8 mouse cellular contexts compared by ENCODE assay signal in genomic region chr7:27473835-27474489, GRCm38 (mm10). TPM values are rescaled to one million over a fixed set of nuclear protein-coding genes. Genes with fewer than 3 reads are reported as not detected.
A peak's percentile ranks its signal among the peaks of the same experiment; 100 is the strongest.
DNase-seq lines count a peak whose midpoint lies in the region; ATAC-seq and TF ChIP-seq lines count a peak whose summit lies in the region.

No protein-coding gene starts in this region.

- no peak for TF ChIP-seq CTCF in liver, adult 2 months (IDR thresholded peaks at IDR 0.05; ENCODE audit: low read depth, low read length)
- no peak for TF ChIP-seq CTCF in hindbrain, postnatal 0 days (IDR thresholded peaks at IDR 0.05; ENCODE audit: low read depth)

- H3K4me1 ChIP-seq in liver, adult 2 months (ENCODE audit: control insufficient read depth, insufficient read depth, low read length) = peaks cover 13% of the 10 kb centered on the region
- H3K4me1 ChIP-seq in hindbrain, postnatal 0 days (ENCODE audit: insufficient read depth, low read length) = no peaks in the 10 kb centered on the region

- no peak for DNase-seq in liver, adult 2 months (ENCODE audit: extremely low read depth, low read depth, low spot score)
- DNase-seq in liver = no peak
- DNase-seq in c-Kit-positive CD71-positive TER-119-positive erythroid progenitor cells, embryonic 14.5 days (ENCODE audit: low spot score) = peak; percentile 62
- no peak for DNase-seq in hindbrain, postnatal 0 days (ENCODE audit: low spot score)
- DNase-seq in left cerebral cortex, adult 18-20 months (ENCODE audit: low spot score in 2 of 2) = no peak
- no peak for DNase-seq in cerebellum, adult 9-11 months
- DNase-seq in natural killer cell, adult 2 months (ENCODE audit: low spot score in 2 of 2) = no peak

- peak overlapping the region; percentile 78 for H3K27ac ChIP-seq in liver, adult 2 months (replicated peaks; ENCODE audit: insufficient read depth, low read depth, low read length)
- peak overlapping the region; percentile 85 for H3K27ac ChIP-seq in hindbrain, postnatal 0 days

- no peaks in the 10 kb centered on the region for H3K9me3 ChIP-seq in hindbrain, postnatal 0 days (ENCODE audit: low read length)

- peaks cover 4% of the 10 kb centered on the region for H3K36me3 ChIP-seq in liver, adult 2 months (ENCODE audit: control insufficient read depth, insufficient read depth, low read length)
- peaks cover 7% of the 10 kb centered on the region; the same call in 1 of the 2 replicates for H3K36me3 ChIP-seq in hindbrain, postnatal 0 days (ENCODE audit: insufficient read depth, low read length)
- peaks cover 9% of the 10 kb centered on the region for H3K36me3 ChIP-seq in myocyte (ENCODE audit: control insufficient read depth, insufficient read depth)

- TF ChIP-seq POLR2A in liver, adult 2 months (IDR thresholded peaks at IDR 0.05; ENCODE audit: extremely low read depth, insufficient read depth, low read length) = no peak; the same call in 1 of the 2 replicates
- TF ChIP-seq POLR2A in myocyte (IDR thresholded peaks at IDR 0.05; ENCODE audit: insufficient read length, low read depth) = peak; percentile 86

- H3K4me2 ChIP-seq in hindbrain, postnatal 0 days (ENCODE audit: low read depth, low read length) = peak overlapping the region; percentile 63
- H3K4me2 ChIP-seq in myocyte (ENCODE audit: low read depth) = peak overlapping the region; percentile 78

- peak overlapping the region; percentile 87 for H3K9ac ChIP-seq in liver, adult 2 months (ENCODE audit: low read depth, low read length)
- H3K9ac ChIP-seq in hindbrain, postnatal 0 days (replicated peaks; ENCODE audit: low read length) = peak overlapping the region; percentile 59

- H3K4me3 ChIP-seq in liver, adult 2 months (ENCODE audit: insufficient read depth, low read depth, low read length) = peak overlapping the region; percentile 89
- peak overlapping the region; percentile 49 for H3K4me3 ChIP-seq in hindbrain, postnatal 0 days (ENCODE audit: low read length)
- peak overlapping the region; percentile 99 for H3K4me3 ChIP-seq in myocyte

- ATAC-seq in hindbrain, postnatal 0 days = no peak

- H3K27me3 ChIP-seq in liver, adult 2 months (ENCODE audit: control insufficient read depth, insufficient read depth, low read length) = no peaks in the 10 kb centered on the region
- H3K27me3 ChIP-seq in hindbrain, postnatal 0 days (ENCODE audit: insufficient read depth, low read length) = no peaks in the 10 kb centered on the region
- no peaks in the 10 kb centered on the region for H3K27me3 ChIP-seq in myocyte (ENCODE audit: control insufficient read depth, insufficient read depth, insufficient read length)

- peaks cover 12% of the 10 kb centered on the region for H3K79me2 ChIP-seq in liver, adult 2 months (ENCODE audit: control insufficient read depth, insufficient read depth, low read length)
- H3K79me2 ChIP-seq in myocyte (ENCODE audit: control insufficient read depth, insufficient read depth) = peaks cover 26% of the 10 kb centered on the region

- under 1% methylated on average over 34 of the region's 34 CpGs for WGBS in liver, adult 2 months
- WGBS in hindbrain, postnatal 0 days = under 1% methylated on average over 34 of the region's 34 CpGs

- peak overlapping the region; percentile 69 for H3ac ChIP-seq in myocyte (ENCODE audit: control insufficient read depth, insufficient read length)

TF ChIP-seq in myocyte, 11 proteins besides CTCF, POLR2A, EP300 and RAD21:
- TF ChIP-seq POLR2AphosphoS2 (IDR thresholded peaks at IDR 0.05; ENCODE audit: insufficient read length, low read depth) (peak; percentile 75), REST (IDR thresholded peaks at IDR 0.05; ENCODE audit: insufficient read depth, insufficient read length) (no peak)

RNA-seq across cellular contexts. Expression of gene Sertad3, which starts 0.4 kb away (rescaled TPM):
- 3.5 and 4.6 TPM in 2 replicates for total RNA-seq in liver, adult 2 months (2014; rRNA removed)
- polyA plus RNA-seq in liver, adult 2 months (2012; rRNA removed) = 6.9 and 8.3 TPM in 2 replicates
- total RNA-seq in hindbrain, postnatal 0 days (2014; rRNA removed) = 5.0 and 6.3 TPM in 2 replicates
- 7.9 and 8.4 TPM in 2 replicates for polyA plus RNA-seq in hindbrain, postnatal 0 days (2015; fragmentation: Nextera tagmentation; extraction: Ambion mirVana)
- 15.5 TPM for polyA plus RNA-seq in myocyte (2012; fragmentation: generic; extraction: Trizol)
- total RNA-seq in left cerebral cortex, adult 18-20 months (2021) = 1 to 10 TPM; 3.5 to 3.9 TPM

RNA-seq across cellular contexts. Expression of gene Sertad1, which starts 12.7 kb away (rescaled TPM):
- total RNA-seq in liver, adult 2 months (2014; rRNA removed) = 7.7 and 9.5 TPM in 2 replicates
- 8.8 and 11.6 TPM in 2 replicates for polyA plus RNA-seq in liver, adult 2 months (2012; rRNA removed)
- total RNA-seq in hindbrain, postnatal 0 days (2014; rRNA removed) = 7.2 and 9.4 TPM in 2 replicates
- polyA plus RNA-seq in hindbrain, postnatal 0 days (2015; fragmentation: Nextera tagmentation; extraction: Ambion mirVana) = 7.7 and 8.8 TPM in 2 replicates
- polyA plus RNA-seq in myocyte (2012; fragmentation: generic; extraction: Trizol) = 44.6 TPM
- total RNA-seq in left cerebral cortex, adult 18-20 months (2021) = 10 to 100 TPM; 15.3 to 26.9 TPM

RNA-seq across cellular contexts. Expression of gene Prx, which starts 25.2 kb away (rescaled TPM):
- total RNA-seq in liver, adult 2 months (2014; rRNA removed) = 0.07 TPM in 1 of 2 replicates, not detected in the other
- polyA plus RNA-seq in liver, adult 2 months (2012; rRNA removed) = 0.05 and 0.07 TPM in 2 replicates
- 1.8 and 2.1 TPM in 2 replicates for total RNA-seq in hindbrain, postnatal 0 days (2014; rRNA removed)
- 2.1 and 2.5 TPM in 2 replicates for polyA plus RNA-seq in hindbrain, postnatal 0 days (2015; fragmentation: Nextera tagmentation; extraction: Ambion mirVana)
- 4.2 TPM for polyA plus RNA-seq in myocyte (2012; fragmentation: generic; extraction: Trizol)
- total RNA-seq in left cerebral cortex, adult 18-20 months (2021) = under 1 TPM; 0.23 to 0.33 TPM

RNA-seq across cellular contexts. Expression of gene Blvrb, which starts 26.2 kb away (rescaled TPM):
- 142 and 148 TPM in 2 replicates for total RNA-seq in liver, adult 2 months (2014; rRNA removed)
- 268 and 304 TPM in 2 replicates for polyA plus RNA-seq in liver, adult 2 months (2012; rRNA removed)
- total RNA-seq in hindbrain, postnatal 0 days (2014; rRNA removed) = 19.7 and 23.9 TPM in 2 replicates
- 23.0 and 23.4 TPM in 2 replicates for polyA plus RNA-seq in hindbrain, postnatal 0 days (2015; fragmentation: Nextera tagmentation; extraction: Ambion mirVana)
- 58.4 TPM for polyA plus RNA-seq in myocyte (2012; fragmentation: generic; extraction: Trizol)
- 10 to 100 TPM; 20.8 to 21.3 TPM for total RNA-seq in left cerebral cortex, adult 18-20 months (2021)

RNA-seq across cellular contexts. Expression of gene Sptbn4, which starts 26.5 kb away (rescaled TPM):
- under 0.01 TPM in 1 of 2 replicates, not detected in the other for total RNA-seq in liver, adult 2 months (2014; rRNA removed)
- polyA plus RNA-seq in liver, adult 2 months (2012; rRNA removed) = 0.06 TPM in 1 of 2 replicates, not detected in the other
- total RNA-seq in hindbrain, postnatal 0 days (2014; rRNA removed) = 24.1 and 24.8 TPM in 2 replicates
- polyA plus RNA-seq in hindbrain, postnatal 0 days (2015; fragmentation: Nextera tagmentation; extraction: Ambion mirVana) = 2.8 and 3.4 TPM in 2 replicates
- 0.17 TPM for polyA plus RNA-seq in myocyte (2012; fragmentation: generic; extraction: Trizol)
- 100 to 1,000 TPM; 139 to 142 TPM for total RNA-seq in left cerebral cortex, adult 18-20 months (2021)

Comparison
In these comparisons a context has a peak if more than half of its experiments do, and no peak if none do; other contexts are left out.
1. H3K4me3 ChIP-seq: peak in every context shown above with its lines; median percentile 99 in myocyte; 89 in liver, adult 2 months; 49 in hindbrain, postnatal 0 days.